Mouse (Mus musculus) gastrocnemius, postnatal 4 days (tissue): ENCODE measurements around the gene Socs3. TPM values are rescaled to one million over a fixed set of nuclear protein-coding genes. Genes with fewer than 3 reads are reported as not detected.

Source experiments
- DNase-seq, 2 experiments: peaks; one replicate each; pipeline ENCODE4 v3.0.0; 2021 to 2022; ENCODE audit warnings: low spot score in 2 of 2, mixed read lengths in 2 of 2
- total RNA-seq, 2 experiments: library from RNA; stranded (reverse); gene quantifications; 2 replicates each; pipeline ENCODE4 v1.2.3; 2021

Gene Socs3
- total RNA-seq, 2 experiments from 2014 or later: 14.0 to 14.8 TPM

GRCm38 (mm10) chr11:117974327-117975125, 4.7 kb upstream of the Socs3 start:
- DNase-seq: no peak

- no peak for DNase-seq
These were observed 3.7 kb upstream of the Socs3 start for GRCm38 (mm10) chr11:117973569-117973968.

- no peak for DNase-seq
These were observed 3.1 kb upstream of the Socs3 start for GRCm38 (mm10) chr11:117972656-117973558.

DNA sequence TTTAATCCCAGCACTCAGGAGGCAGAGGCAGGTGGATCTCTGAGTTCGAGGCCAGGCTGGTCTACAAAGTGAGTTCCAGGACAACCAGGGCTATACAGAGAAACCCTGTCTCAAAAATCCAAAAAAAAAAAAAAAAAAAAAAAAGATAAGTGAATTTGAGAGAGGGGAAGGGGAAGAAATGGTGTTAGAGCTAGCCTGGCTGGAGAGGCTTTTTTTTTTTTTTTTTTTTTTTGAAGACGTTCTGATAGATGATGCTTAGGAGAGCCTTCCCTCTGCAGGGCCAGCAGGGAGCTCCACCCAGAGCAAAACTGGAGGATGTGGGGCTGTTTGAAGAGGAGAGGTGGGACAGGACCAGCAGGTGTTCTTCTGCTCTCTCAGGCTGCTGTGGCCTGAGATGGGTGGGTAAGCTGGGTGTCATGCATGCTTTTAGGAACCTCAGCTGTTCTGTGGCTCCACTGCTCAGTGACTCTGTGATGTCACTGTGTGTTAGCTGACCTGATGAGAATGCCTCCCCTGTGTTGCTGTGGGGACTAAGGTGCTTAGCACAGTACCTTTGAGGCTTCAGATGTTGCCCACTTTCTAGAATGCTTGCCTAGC, 1.9 kb upstream of the Socs3 start:
- no peak for DNase-seq

- DNase-seq: no peak
These were observed 1.3 kb upstream of the Socs3 start for GRCm38 (mm10) chr11:117971100-117971499.

DNA sequence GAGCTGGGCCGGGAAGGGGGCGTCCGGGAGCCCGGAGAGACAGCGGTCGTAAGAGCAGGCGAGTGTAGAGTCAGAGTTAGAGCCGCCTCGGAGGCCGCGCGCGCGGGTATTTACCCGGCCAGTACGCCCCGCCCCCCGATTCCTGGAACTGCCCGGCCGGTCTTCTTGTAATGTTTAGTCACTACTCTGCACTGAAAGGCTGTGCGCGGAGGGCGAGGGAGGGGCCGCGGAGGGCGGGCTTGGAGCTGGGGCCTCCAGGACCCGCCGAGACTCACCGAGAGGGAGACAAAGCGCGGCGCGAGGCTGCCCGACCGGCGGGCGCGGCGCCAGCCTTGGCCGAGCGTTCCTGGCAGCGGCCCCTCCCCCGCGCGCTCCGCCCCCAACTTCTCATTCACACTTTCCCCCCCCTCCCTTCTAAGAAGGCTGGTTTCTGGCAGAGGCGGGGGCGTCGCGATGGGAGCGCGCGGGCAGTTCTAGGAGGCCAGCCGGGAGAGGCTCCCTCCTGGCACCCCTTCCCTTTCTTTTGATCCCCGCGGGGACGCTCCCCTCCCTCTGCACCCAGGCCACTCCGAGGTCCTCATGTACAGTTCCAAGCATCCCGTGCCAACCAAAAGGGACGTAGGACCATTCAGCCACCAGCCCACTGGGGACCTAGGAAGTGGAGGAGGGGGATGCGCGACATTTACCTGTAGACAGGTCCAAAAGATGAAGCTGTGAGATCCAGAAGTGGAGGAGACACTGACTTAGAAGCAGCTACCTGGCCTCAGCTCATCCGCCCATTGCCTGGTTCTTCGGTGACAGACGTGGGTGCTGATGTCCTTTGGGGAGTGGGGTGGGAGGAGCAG, 525 bp downstream of the Socs3 start:
- peak; percentile 97 to 98 for DNase-seq

DNA sequence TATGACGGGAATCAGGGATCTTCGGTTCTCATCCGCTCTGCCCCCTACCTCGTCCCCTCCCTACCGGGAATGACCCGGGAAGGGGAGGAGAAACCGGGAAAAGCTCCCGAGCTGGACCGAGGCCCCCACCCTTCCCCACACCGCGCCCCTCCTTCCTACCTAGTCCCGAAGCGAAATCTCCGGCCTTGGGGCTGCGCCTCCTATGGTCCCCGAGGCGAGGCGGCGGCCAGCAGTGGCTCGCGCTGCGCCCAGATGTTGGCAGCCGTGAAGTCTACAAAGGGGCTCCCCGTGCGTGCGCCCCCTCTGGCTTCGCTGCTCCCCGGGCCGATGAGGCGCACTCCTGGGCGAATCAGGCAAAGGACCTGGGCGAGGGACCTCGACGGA, 1.1 kb downstream of the Socs3 start:
- no peak for DNase-seq

DNA sequence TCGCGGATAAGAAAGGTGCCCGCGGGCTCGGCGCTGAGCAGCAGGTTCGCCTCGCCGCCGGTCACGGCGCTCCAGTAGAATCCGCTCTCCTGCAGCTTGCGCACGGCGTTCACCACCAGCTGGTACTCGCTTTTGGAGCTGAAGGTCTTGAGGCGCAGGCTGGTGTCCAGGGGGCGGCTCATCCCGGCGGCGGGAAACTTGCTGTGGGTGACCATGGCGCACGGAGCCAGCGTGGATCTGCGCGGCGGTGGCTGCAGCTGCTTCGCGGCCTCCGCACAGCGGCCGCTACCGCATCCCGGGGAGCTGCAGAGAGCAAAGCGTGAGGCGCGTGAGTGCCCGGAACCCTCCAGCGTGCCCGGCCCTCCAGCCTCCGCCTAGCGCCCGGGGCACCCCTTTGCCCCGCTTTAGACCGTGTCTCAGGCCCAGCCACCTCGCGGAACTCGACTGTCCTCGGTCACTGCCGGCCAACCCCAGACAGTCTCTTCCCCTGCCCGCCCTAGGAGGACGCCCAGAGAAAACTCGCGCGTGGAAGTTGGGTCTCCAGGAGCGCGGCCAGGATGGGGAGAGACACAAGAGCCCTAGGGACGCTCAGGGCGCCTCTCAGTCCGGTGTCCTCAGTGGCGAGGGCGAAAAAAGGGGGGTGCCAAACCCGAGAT, 1.7 kb downstream of the Socs3 start:
- DNase-seq: peak in 1 of 2 experiments; percentile 53

DNA sequence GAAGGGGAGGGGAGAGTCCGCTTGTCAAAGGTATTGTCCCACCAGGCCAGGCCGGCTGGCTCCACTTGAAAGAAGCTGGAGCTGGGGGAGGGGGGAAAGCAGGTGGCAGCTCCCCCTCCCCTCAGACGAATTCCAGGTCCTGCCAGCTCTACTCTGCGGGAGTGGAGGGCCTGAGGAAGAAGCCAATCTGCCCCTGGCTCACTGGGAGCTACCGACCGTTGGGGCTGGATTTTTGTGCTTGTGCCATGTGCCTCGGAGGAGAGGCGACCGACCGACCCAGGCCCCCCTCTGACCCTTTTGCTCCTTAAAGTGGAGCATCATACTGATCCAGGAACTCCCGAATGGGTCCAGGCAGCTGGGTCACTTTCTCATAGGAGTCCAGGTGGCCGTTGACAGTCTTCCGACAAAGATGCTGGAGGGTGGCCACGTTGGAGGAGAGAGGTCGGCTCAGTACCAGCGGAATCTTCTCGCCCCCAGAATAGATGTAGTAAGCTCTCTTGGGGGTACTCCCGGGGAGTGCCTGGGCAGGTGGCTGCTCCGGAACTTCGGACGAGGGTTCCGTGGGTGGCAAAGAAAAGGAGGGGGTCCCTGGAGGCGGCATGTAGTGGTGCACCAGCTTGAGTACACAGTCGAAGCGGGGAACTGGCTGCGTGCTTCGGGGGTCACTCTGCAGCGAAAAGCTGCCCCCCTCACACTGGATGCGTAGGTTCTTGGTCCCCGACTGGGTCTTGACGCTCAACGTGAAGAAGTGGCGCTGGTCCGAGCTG, 2.4 kb downstream of the Socs3 start:
- DNase-seq: peak in 1 of 2 experiments; percentile 36

DNA sequence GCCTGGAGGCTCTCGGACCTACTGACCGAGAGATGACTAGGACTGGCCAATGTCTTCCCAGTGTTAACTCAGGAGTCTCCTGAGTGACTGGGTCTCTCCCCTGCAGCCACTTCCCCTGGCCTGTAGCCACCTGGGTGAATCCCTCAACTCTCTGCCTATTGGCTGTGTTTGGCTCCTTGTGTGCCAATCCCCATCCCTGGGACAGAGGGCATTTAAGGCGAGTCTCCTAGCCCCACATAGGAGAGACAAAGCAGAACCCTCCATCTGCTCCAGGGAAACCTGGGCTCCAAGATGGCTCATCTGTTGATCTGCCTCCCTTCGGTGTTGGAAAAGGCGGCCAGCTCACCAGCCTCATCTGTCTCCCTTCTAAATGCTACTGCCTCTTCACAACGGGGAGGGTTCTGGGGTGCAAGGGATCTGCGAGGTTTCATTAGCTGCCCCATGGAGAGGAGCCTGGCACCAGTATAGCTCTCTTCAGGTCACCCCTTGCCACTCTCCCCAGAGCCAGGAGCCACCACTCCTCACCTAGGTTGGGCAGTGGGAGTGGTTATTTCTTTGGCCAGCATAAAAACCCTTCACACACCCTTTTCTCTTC, 3.2 kb downstream of the Socs3 start:
- DNase-seq: no peak

GRCm38 (mm10) chr11:117965561-117965981, 4.3 kb downstream of the Socs3 start:
- peak in 1 of 2 experiments; percentile 17 for DNase-seq

DNA sequence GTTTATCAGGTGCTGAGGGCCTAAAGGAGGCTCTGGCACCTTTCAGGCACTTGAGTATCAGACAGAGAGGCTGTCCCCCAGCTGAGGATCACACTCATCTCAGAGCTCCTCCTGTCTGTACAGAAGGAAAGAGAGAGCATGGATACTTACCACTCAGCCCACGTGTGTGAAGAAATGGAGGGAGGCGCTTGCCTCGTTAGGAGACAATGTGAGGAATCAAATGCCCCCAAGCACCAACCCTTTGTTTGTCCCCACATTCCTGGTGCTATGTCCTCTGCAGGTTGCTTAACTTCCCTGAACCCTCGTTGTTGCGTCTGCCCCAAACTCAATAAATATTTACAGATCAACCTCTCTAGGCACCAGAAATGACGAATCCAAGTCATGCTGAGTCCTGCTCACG, 4.8 kb downstream of the Socs3 start:
- no peak for DNase-seq

DNA sequence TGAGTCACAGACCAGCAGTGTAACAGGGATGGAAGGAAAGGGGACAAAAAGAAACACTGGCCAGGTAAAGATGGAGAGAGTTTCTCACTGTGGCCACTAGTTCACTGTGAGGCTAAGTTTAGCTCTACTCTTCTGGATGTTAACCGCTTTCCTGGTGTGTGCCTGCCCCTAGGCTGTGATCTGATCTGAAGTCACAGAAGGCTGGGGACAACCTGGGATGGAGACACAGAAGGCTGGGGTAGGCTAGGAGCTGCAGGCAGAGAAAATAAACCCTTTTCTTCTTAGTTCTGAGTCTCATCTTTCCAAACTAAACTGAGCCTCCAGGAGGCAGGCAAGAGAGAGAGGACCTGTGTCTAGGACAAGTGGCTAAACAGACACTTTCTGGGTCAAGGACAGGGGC, 5.6 kb downstream of the Socs3 start:
- DNase-seq: no peak

- DNase-seq: no peak
These were observed 6.0 kb downstream of the Socs3 start for GRCm38 (mm10) chr11:117963872-117964271.

GRCm38 (mm10) chr11:117963091-117963793, 6.6 kb downstream of the Socs3 start:
- DNase-seq: peak; percentile 99

- peak; percentile 68 to 88 for DNase-seq
These were observed 7.4 kb downstream of the Socs3 start for GRCm38 (mm10) chr11:117962228-117963067.

GRCm38 (mm10) chr11:117960601-117961000, 9.2 kb downstream of the Socs3 start:
- no peak for DNase-seq
